Comparison of ENCODE assay signal across 9 mouse cellular contexts in genomic region chr15:82804708-82805639, GRCm38 (mm10). TPM values are rescaled to one million over a fixed set of nuclear protein-coding genes. Genes with fewer than 3 reads are reported as not detected.
DNase-seq lines count a peak whose midpoint lies in the region; TF ChIP-seq lines count a peak whose summit lies in the region.
"Had no signal": no experiment of that assay in that cellular context is flagged by ENCODE, and none has a peak within 500 bp of the region (broad histone marks: within the 10 kb centered on the region; RNA-seq: fewer than 3 reads in every experiment).

No protein-coding gene starts in this region.

- H3K9ac ChIP-seq in MEL (ENCODE audit: control insufficient read depth, low read depth, low read length, poor library complexity, severe bottlenecking): no peak overlapping the region
- H3K9ac ChIP-seq in liver, adult 2 months (ENCODE audit: low read depth, low read length): no peak overlapping the region

- 33% methylated on average over 5 of the region's 5 CpGs for WGBS in cerebellum, adult 2 months
- 84% methylated on average over 5 of the region's 5 CpGs for WGBS in liver, adult 2 months

- no peak overlapping the region for H3K27ac ChIP-seq in MEL (ENCODE audit: control insufficient read depth, low read depth, low read length)
- no peak overlapping the region for H3K27ac ChIP-seq in cerebellum, adult 2 months (ENCODE audit: insufficient read depth, low read length)
- H3K27ac ChIP-seq in liver, adult 2 months (replicated peaks; ENCODE audit: insufficient read depth, low read depth, low read length): no peak overlapping the region

- peak; percentile 98 for TF ChIP-seq RAD21 in MEL (IDR thresholded peaks at IDR 0.05; ENCODE audit: low read depth, low read length)

- H3K4me3 ChIP-seq in MEL (ENCODE audit: control insufficient read depth in 1 of 2, insufficient read depth in 1 of 2, low read depth in 2 of 2, low read length in 2 of 2): no peak overlapping the region
- no peak overlapping the region for H3K4me3 ChIP-seq in cerebellum, adult 2 months (replicated peaks; ENCODE audit: insufficient read depth, low read depth, low read length)
- no peak overlapping the region for H3K4me3 ChIP-seq in liver, adult 2 months (ENCODE audit: insufficient read depth, low read depth, low read length)

- H3K27me3 ChIP-seq in MEL (ENCODE audit: control insufficient read depth in 1 of 2, insufficient read depth in 2 of 2, low read length in 2 of 2): no peaks in the 10 kb centered on the region
- H3K27me3 ChIP-seq in cerebellum, adult 2 months (ENCODE audit: control insufficient read depth, insufficient read depth, low read length): no peaks in the 10 kb centered on the region
- H3K27me3 ChIP-seq in liver, adult 2 months (ENCODE audit: control insufficient read depth, insufficient read depth, low read length): no peaks in the 10 kb centered on the region

- peaks cover 0 to 13% of the 10 kb centered on the region in 2 experiments; a peak in 2 of 4 replicates for H3K36me3 ChIP-seq in MEL (ENCODE audit: control insufficient read depth in 1 of 2, insufficient read depth in 2 of 2, low read length in 2 of 2)
- no peaks in the 10 kb centered on the region; the same call in 1 of the 2 replicates for H3K36me3 ChIP-seq in liver, adult 2 months (ENCODE audit: control insufficient read depth, insufficient read depth, low read length)

- no peak for TF ChIP-seq POLR2A in MEL (IDR thresholded peaks at IDR 0.05; ENCODE audit: control insufficient read depth in 1 of 2, insufficient read depth in 1 of 2, low read depth in 1 of 2, low read length in 2 of 2, poor library complexity in 1 of 2)
- TF ChIP-seq POLR2A in cerebellum, adult 2 months (IDR thresholded peaks at IDR 0.05; ENCODE audit: borderline replicate concordance, insufficient read depth, low read length): no peak
- no peak for TF ChIP-seq POLR2A in liver, adult 2 months (IDR thresholded peaks at IDR 0.05; ENCODE audit: extremely low read depth, insufficient read depth, low read length)

- H3K79me2 ChIP-seq in MEL (ENCODE audit: control insufficient read depth, insufficient read depth, low read length, poor library complexity): no peaks in the 10 kb centered on the region
- H3K79me2 ChIP-seq in liver, adult 2 months (ENCODE audit: control insufficient read depth, insufficient read depth, low read length): no peaks in the 10 kb centered on the region

- TF ChIP-seq CTCF in MEL (IDR thresholded peaks at IDR 0.05 in 2 of 3, conservative IDR thresholded peaks at IDR 0.05 in 1 of 3; ENCODE audit: control insufficient read depth in 1 of 3, insufficient read depth in 1 of 3, low read depth in 2 of 3, low read length in 3 of 3, poor library complexity in 1 of 3, severe bottlenecking in 1 of 3): peak; percentile 81 to 95 (median 92)
- TF ChIP-seq CTCF in cerebellum, adult 2 months (IDR thresholded peaks at IDR 0.05; ENCODE audit: borderline replicate concordance, insufficient read depth, low read depth, low read length): peak; percentile 90
- peak; percentile 77 for TF ChIP-seq CTCF in liver, adult 2 months (IDR thresholded peaks at IDR 0.05; ENCODE audit: low read depth, low read length)

- no peak for TF ChIP-seq EP300 in MEL (IDR thresholded peaks at IDR 0.05; ENCODE audit: low read depth in 1 of 2, low read length in 2 of 2)

- H3K9me3 ChIP-seq in MEL (replicated peaks; ENCODE audit: insufficient read depth, low read length): no peaks in the 10 kb centered on the region

- peak; percentile 88 for DNase-seq in 3T3-L1 (ENCODE audit: low read depth, low spot score)
- DNase-seq in MEL (ENCODE audit: low read depth, low spot score): peak; percentile 84
- peak; percentile 60 to 82 for DNase-seq in cerebellum, adult 2 months
- peak; percentile 49 to 76 for DNase-seq in frontal cortex, postnatal 10 days (ENCODE audit: low spot score in 2 of 2)
- peak; percentile 83 for DNase-seq in kidney, adult 9 months
- DNase-seq in liver, adult 2 months (ENCODE audit: extremely low read depth, low read depth, low spot score): peak; percentile 48
- DNase-seq in retina, postnatal 1 day: peak; percentile 72
- peak; percentile 89 for DNase-seq in thymus, postnatal 4 days

- peaks cover 4 to 6% of the 10 kb centered on the region in 2 experiments; a peak in 3 of 4 replicates for H3K4me1 ChIP-seq in MEL (ENCODE audit: control insufficient read depth in 1 of 2, insufficient read depth in 2 of 2, low read length in 2 of 2)
- no peaks in the 10 kb centered on the region for H3K4me1 ChIP-seq in cerebellum, adult 2 months (ENCODE audit: control insufficient read depth, insufficient read depth, low read length)
- peaks cover 2% of the 10 kb centered on the region; the same call in 1 of the 2 replicates for H3K4me1 ChIP-seq in liver, adult 2 months (ENCODE audit: control insufficient read depth, insufficient read depth, low read length)

TF ChIP-seq in MEL, 35 proteins besides CTCF, POLR2A, EP300 and RAD21:
- peak; percentile 61 for TF ChIP-seq POLR2AphosphoS2 (IDR thresholded peaks at IDR 0.05; ENCODE audit: low read length)
- no peak for TF ChIP-seq MAFK (IDR thresholded peaks at IDR 0.05; ENCODE audit: borderline replicate concordance, low read depth, low read length)
- peak; percentile 97 for TF ChIP-seq SMC3 (IDR thresholded peaks at IDR 0.05; ENCODE audit: low read depth, low read length)
- TF ChIP-seq TCF12 (IDR thresholded peaks at IDR 0.05; ENCODE audit: low read depth, low read length): no peak
- TF ChIP-seq E2F4 (IDR thresholded peaks at IDR 0.05; ENCODE audit: borderline replicate concordance, low read depth, low read length): no peak
- TF ChIP-seq SIN3A (IDR thresholded peaks at IDR 0.05; ENCODE audit: low read length): peak; percentile 47; the same call in 1 of the 2 replicates
- TF ChIP-seq HCFC1 (IDR thresholded peaks at IDR 0.05; ENCODE audit: low read depth, low read length): no peak
- no peak for TF ChIP-seq ZMIZ1 (IDR thresholded peaks at IDR 0.05; ENCODE audit: low read depth, low read length)
- peak; percentile 91 for TF ChIP-seq ZC3H11A (IDR thresholded peaks at IDR 0.05; ENCODE audit: low read depth, low read length)
- no peak for TF ChIP-seq ELF1 (IDR thresholded peaks at IDR 0.05; ENCODE audit: low read depth, low read length)
- TF ChIP-seq MXI1 (IDR thresholded peaks at IDR 0.05; ENCODE audit: low read depth, low read length): no peak
- 0 out of 2 replicates have a peak, but pooled peaks have one; percentile 42 for TF ChIP-seq ZNF384 (IDR thresholded peaks at IDR 0.05; ENCODE audit: low read depth, low read length)

RNA-seq across cellular contexts. Expression of gene Cyp2d26, which starts 10.9 kb away (rescaled TPM):
- total RNA-seq in MEL (2012; rRNA removed): not detected in 2 replicates
- polyA plus RNA-seq in MEL (2012; ENCODE audit: insufficient read depth in 1 of 2, insufficient read length in 2 of 2, low read depth in 1 of 2, low replicate concordance in 2 of 2, missing spikeins in 1 of 2): not detected
- 0.10 and 0.16 TPM in 2 replicates for polyA plus RNA-seq in cerebellum, adult 2 months (2012; rRNA removed)
- 1,175 and 1,183 TPM in 2 replicates for total RNA-seq in liver, adult 2 months (2014; rRNA removed)
- 1,819 and 2,020 TPM in 2 replicates for polyA plus RNA-seq in liver, adult 2 months (2012; rRNA removed)
- total RNA-seq: hematopoietic stem cell, adult 5-6 weeks had no signal

RNA-seq across cellular contexts. Expression of gene Cyp2d40, which starts 41.0 kb away (rescaled TPM):
- total RNA-seq in MEL (2012; rRNA removed): not detected in 2 replicates
- not detected for polyA plus RNA-seq in MEL (2012; ENCODE audit: insufficient read depth in 1 of 2, insufficient read length in 2 of 2, low read depth in 1 of 2, low replicate concordance in 2 of 2, missing spikeins in 1 of 2)
- polyA plus RNA-seq in cerebellum, adult 2 months (2012; rRNA removed): not detected in 2 replicates
- 44.7 and 107 TPM in 2 replicates for total RNA-seq in liver, adult 2 months (2014; rRNA removed)
- 144 and 145 TPM in 2 replicates for polyA plus RNA-seq in liver, adult 2 months (2012; rRNA removed)
- total RNA-seq: hematopoietic stem cell, adult 5-6 weeks had no signal

Comparison
In these comparisons a context has a peak if more than half of its experiments do, and no peak if none do; other contexts are left out.
1. RNA of gene Cyp2d26, which starts 10.9 kb away (polyA plus RNA-seq): 1,819 to 2,020 TPM in liver, adult 2 months; 0.10 to 0.16 TPM in cerebellum, adult 2 months and not detected in MEL; every median in the first group is over 1,000 times any median in the second.
2. RNA of gene Cyp2d40, which starts 41.0 kb away (polyA plus RNA-seq): 144 to 145 TPM in liver, adult 2 months; not detected in MEL and not detected in cerebellum, adult 2 months; every median in the first group is over 100 times any median in the second.
3. Peak in every context shown above with its lines, with median percentiles within 50 percentile points of each other: DNase-seq and CTCF ChIP-seq.